Mouse (Mus musculus): ENCODE data around the gene Kcnb1.

- TF ChIP-seq EP300 (IDR thresholded peaks at IDR 0.05; ENCODE audit: low read depth) = no peak
- TF ChIP-seq CTCF (IDR thresholded peaks at IDR 0.05; ENCODE audit: low read depth) = no peak
Measured at GRCm38 (mm10) chr2:167080387-167080786, 109.6 kb downstream of the Kcnb1 start.
